In the genomic region with DNA sequence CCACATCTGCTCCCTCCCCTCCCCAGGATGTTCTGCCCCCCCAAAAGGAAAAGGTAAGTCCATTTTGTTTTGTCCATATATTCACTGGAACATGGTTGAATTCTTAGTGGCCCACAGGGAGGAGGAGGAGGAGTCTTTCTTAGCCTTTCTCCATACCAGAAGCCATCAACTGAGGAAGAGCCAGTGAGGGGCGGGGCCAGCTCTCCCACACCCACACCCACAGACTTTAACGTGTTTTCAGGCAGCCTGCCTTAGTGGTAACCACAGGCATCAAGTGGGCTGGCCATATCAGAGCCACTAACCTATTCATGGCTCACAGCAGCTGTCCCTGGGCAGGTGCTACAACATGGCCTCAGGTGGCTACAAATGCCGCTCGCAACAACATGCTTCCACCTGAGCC, we compare ENCODE assay signal across 23 mouse cellular contexts. TPM values are rescaled to one million over a fixed set of nuclear protein-coding genes. Genes with fewer than 3 reads are reported as not detected.
DNase-seq lines count a peak whose midpoint lies in the region; ATAC-seq and TF ChIP-seq lines count a peak whose summit lies in the region.
"Had no signal": no experiment of that assay in that cellular context is flagged by ENCODE, and none has a peak within 500 bp of the region (broad histone marks: within the 10 kb centered on the region; RNA-seq: fewer than 3 reads in every experiment).

No protein-coding gene starts in this region.

- no peaks in the 10 kb centered on the region for H3K79me2 ChIP-seq in myocyte (ENCODE audit: control insufficient read depth, insufficient read depth)

- H3K4me1 ChIP-seq in midbrain, embryonic 11.5 days (ENCODE audit: control insufficient read depth, insufficient read depth, low read length), result peaks cover 5% of the 10 kb centered on the region

- H3ac ChIP-seq in myocyte (ENCODE audit: control insufficient read depth, insufficient read length), result no peak overlapping the region

- DNase-seq in lung, postnatal 36 days, result peak; percentile 29
- DNase-seq in lung, postnatal 25 days (ENCODE audit: low spot score), result no peak
- peak; percentile 60 for DNase-seq in thymus, postnatal 25 days
- no peak for DNase-seq in urinary bladder, postnatal 4 days (ENCODE audit: low spot score in 2 of 2)
- DNase-seq in midbrain, embryonic 11.5 days (ENCODE audit: low spot score, missing footprints), result no peak
- DNase-seq in heart, adult 18-20 months, result no peak
- DNase-seq: cerebellum, adult 8-10 months; gastrocnemius, postnatal 14 days; kidney, adult 11 months; kidney, postnatal 25 days; layer of hippocampus, postnatal 36 days; retina, postnatal 1 day had no signal

- H3K4me2 ChIP-seq in myocyte (ENCODE audit: low read depth), result no peak overlapping the region
- H3K4me2 ChIP-seq in midbrain, embryonic 11.5 days, result no peak overlapping the region
- H3K4me2 ChIP-seq: hindbrain, embryonic 13.5 days had no signal

- no peaks in the 10 kb centered on the region for H3K27me3 ChIP-seq in myocyte (ENCODE audit: control insufficient read depth, insufficient read depth, insufficient read length)
- H3K27me3 ChIP-seq in midbrain, embryonic 11.5 days (ENCODE audit: control insufficient read depth, insufficient read depth, low read length), result peaks cover 24% of the 10 kb centered on the region

- WGBS in midbrain, embryonic 11.5 days, result 77% methylated on average over 4 of the region's 4 CpGs

- H3K36me3 ChIP-seq in myocyte (ENCODE audit: control insufficient read depth, insufficient read depth), result no peaks in the 10 kb centered on the region
- H3K36me3 ChIP-seq in midbrain, embryonic 11.5 days (ENCODE audit: control insufficient read depth, insufficient read depth, low read length), result no peaks in the 10 kb centered on the region
- H3K36me3 ChIP-seq: heart, embryonic 13.5 days; hindbrain, embryonic 13.5 days; liver, embryonic 15.5 days had no signal

- no peaks in the 10 kb centered on the region for H3K9me3 ChIP-seq in midbrain, embryonic 11.5 days (ENCODE audit: control insufficient read depth, low read length)
- H3K9me3 ChIP-seq: heart, embryonic 13.5 days; hindbrain, embryonic 13.5 days; liver, embryonic 15.5 days had no signal

- ATAC-seq in granulocyte monocyte progenitor cell, adult 5-6 weeks (replicated peaks; ENCODE audit: poor library complexity, severe bottlenecking), result peak; percentile 21
- ATAC-seq in midbrain, embryonic 11.5 days (ENCODE audit: low FRiP score), result no peak

- no peak overlapping the region for H3K27ac ChIP-seq in midbrain, embryonic 11.5 days (ENCODE audit: low read depth, low read length)
- H3K27ac ChIP-seq: heart, embryonic 13.5 days; hindbrain, embryonic 13.5 days; liver, embryonic 15.5 days had no signal

- no peak for TF ChIP-seq POLR2A in myocyte (IDR thresholded peaks at IDR 0.05; ENCODE audit: insufficient read length, low read depth)

- no peak overlapping the region for H3K9ac ChIP-seq in midbrain, embryonic 11.5 days (ENCODE audit: low read length)
- H3K9ac ChIP-seq: hindbrain, embryonic 13.5 days; liver, embryonic 15.5 days had no signal

- no peak overlapping the region for H3K4me3 ChIP-seq in myocyte
- no peak overlapping the region for H3K4me3 ChIP-seq in midbrain, embryonic 11.5 days (ENCODE audit: low read depth, low read length)
- H3K4me3 ChIP-seq: hindbrain, embryonic 13.5 days; liver, embryonic 15.5 days had no signal

TF ChIP-seq in myocyte, 11 proteins besides CTCF, POLR2A, EP300 and RAD21:
- TF ChIP-seq MYOG (IDR thresholded peaks at IDR 0.05; ENCODE audit: control insufficient read depth in 1 of 3, insufficient read depth in 1 of 3, insufficient read length in 2 of 3, low read depth in 2 of 3) (peak in 1 of 3 experiments; percentile 43), E2F4 (IDR thresholded peaks at IDR 0.05; ENCODE audit: insufficient read depth) (no peak), MYOD1 (IDR thresholded peaks at IDR 0.05; ENCODE audit: control insufficient read depth in 1 of 3, insufficient read length in 2 of 3, low read depth in 2 of 3) (peak in 2 of 3 experiments; percentile 7 to 64), POLR2AphosphoS2 (IDR thresholded peaks at IDR 0.05; ENCODE audit: insufficient read length, low read depth) (no peak)
TF ChIP-seq in myocyte: peak in this region for 2.

RNA-seq across cellular contexts. Expression of gene Astl, which starts 0.4 kb away (rescaled TPM):
- total RNA-seq in granulocyte monocyte progenitor cell, adult 5-6 weeks (2014; fragmentation: Nextera tagmentation), result 0.60 TPM in 1 of 2 replicates, not detected in the other
- 0.04 and 0.21 TPM in 2 replicates for total RNA-seq in granulocyte monocyte progenitor cell, adult 5-6 weeks (2017)
- 0.01 TPM for polyA plus RNA-seq in myocyte (2012; fragmentation: generic; extraction: Trizol)
- not detected in 2 replicates for polyA plus RNA-seq in midbrain, embryonic 11.5 days (2014; fragmentation: Nextera tagmentation; extraction: Ambion mirVana)
- not detected for total RNA-seq in heart, adult 18-20 months (2021)
- total RNA-seq: adrenal gland, adult 18-20 months; gastrocnemius, postnatal 14 days; layer of hippocampus, postnatal 36 days had no signal
- polyA plus RNA-seq: brain, embryonic 14.5 days; C2C12; heart, embryonic 13.5 days; hindbrain, embryonic 13.5 days; limb, embryonic 11.5 days; neural tube, embryonic 11.5 days; stomach, embryonic 14.5 days had no signal

RNA-seq across cellular contexts. Expression of gene Dusp2, which starts 2.9 kb away (rescaled TPM):
- total RNA-seq in granulocyte monocyte progenitor cell, adult 5-6 weeks (2014; fragmentation: Nextera tagmentation), result 22.3 and 33.3 TPM in 2 replicates
- total RNA-seq in granulocyte monocyte progenitor cell, adult 5-6 weeks (2017), result 50.4 and 51.2 TPM in 2 replicates
- 4.5 TPM for polyA plus RNA-seq in myocyte (2012; fragmentation: generic; extraction: Trizol)
- polyA plus RNA-seq in midbrain, embryonic 11.5 days (2014; fragmentation: Nextera tagmentation; extraction: Ambion mirVana), result 3.4 and 4.4 TPM in 2 replicates
- 1 to 10 TPM in 1 of 2 experiments, under 1 TPM in 1; 0.57 to 2.0 TPM for total RNA-seq in heart, adult 18-20 months (2021)

RNA-seq across cellular contexts. Expression of gene Adra2b, which starts 24.2 kb away (rescaled TPM):
- not detected in 2 replicates for total RNA-seq in granulocyte monocyte progenitor cell, adult 5-6 weeks (2014; fragmentation: Nextera tagmentation)
- total RNA-seq in granulocyte monocyte progenitor cell, adult 5-6 weeks (2017), result not detected in 2 replicates
- polyA plus RNA-seq in myocyte (2012; fragmentation: generic; extraction: Trizol), result not detected
- polyA plus RNA-seq in midbrain, embryonic 11.5 days (2014; fragmentation: Nextera tagmentation; extraction: Ambion mirVana), result 2.8 and 2.9 TPM in 2 replicates
- under 1 TPM; 0.72 to 0.77 TPM for total RNA-seq in heart, adult 18-20 months (2021)
- polyA plus RNA-seq: C2C12 had no signal

Comparison
In these comparisons a context has a peak if more than half of its experiments do, and no peak if none do; other contexts are left out.
1. DNase-seq: peak in lung, postnatal 36 days (single experiment) and thymus, postnatal 25 days (single experiment); none in lung, postnatal 25 days (single experiment), urinary bladder, postnatal 4 days (0 of 2), midbrain, embryonic 11.5 days (single experiment) and heart, adult 18-20 months (0 of 2).
2. RNA of gene Dusp2, which starts 2.9 kb away (total RNA-seq): 22.3 to 51.2 TPM in granulocyte monocyte progenitor cell, adult 5-6 weeks; 0.57 to 2.0 TPM in heart, adult 18-20 months; every median in the first group is over 4 times any median in the second.